Mouse (Mus musculus) gonadal fat pad, adult 2 months (tissue): ENCODE data around the gene Pkp1. TPM values are rescaled to one million over a fixed set of nuclear protein-coding genes. Genes with fewer than 3 reads are reported as not detected.

ENCODE experiments used
- DNase-seq: peaks from one replicate; pipeline ENCODE4 v3.0.0-alpha.2; 2012; ENCODE audit warnings: low read depth
- polyA plus RNA-seq: library from polyadenylated mRNA; depleted of rRNA; stranded (reverse); fragments of >200 nt; gene quantifications from 2 replicates; pipeline ENCODE4 v1.2.3, GENCODE M21; 2012

Gene Pkp1
- polyA plus RNA-seq, 1 experiment: 3.8 TPM

- no peak for DNase-seq
Measured at GRCm38 (mm10) chr1:135856070-135856469, 62.9 kb downstream of the Pkp1 start.

GRCm38 (mm10) chr1:135855344-135855687 lies 63.7 kb downstream of the Pkp1 start:
- DNase-seq: no peak

- no peak for DNase-seq
Measured at GRCm38 (mm10) chr1:135854591-135855343, 64.2 kb downstream of the Pkp1 start.

GRCm38 (mm10) chr1:135853200-135853599 lies 65.8 kb downstream of the Pkp1 start:
- no peak for DNase-seq

- DNase-seq: no peak
Measured at GRCm38 (mm10) chr1:135852044-135852756, 66.8 kb downstream of the Pkp1 start.

GRCm38 (mm10) chr1:135850722-135851512 lies 68.1 kb downstream of the Pkp1 start:
- DNase-seq: no peak

GRCm38 (mm10) chr1:135847611-135848351 lies 71.2 kb downstream of the Pkp1 start:
- DNase-seq: no peak

GRCm38 (mm10) chr1:135847139-135847562 lies 71.9 kb downstream of the Pkp1 start:
- no peak for DNase-seq

GRCm38 (mm10) chr1:135846632-135847031 lies 72.4 kb downstream of the Pkp1 start:
- DNase-seq: no peak

- no peak for DNase-seq
Measured at GRCm38 (mm10) chr1:135844481-135844880, 74.5 kb downstream of the Pkp1 start.

GRCm38 (mm10) chr1:135843519-135844262 lies 75.3 kb downstream of the Pkp1 start:
- no peak for DNase-seq

- no peak for DNase-seq
Measured at GRCm38 (mm10) chr1:135840675-135841395, 78.2 kb downstream of the Pkp1 start.

GRCm38 (mm10) chr1:135839065-135839464 lies 79.9 kb downstream of the Pkp1 start:
- DNase-seq: no peak

GRCm38 (mm10) chr1:135838626-135839025 lies 80.4 kb downstream of the Pkp1 start:
- no peak for DNase-seq

- DNase-seq: no peak
Measured at GRCm38 (mm10) chr1:135835716-135836483, 83.1 kb downstream of the Pkp1 start, which contains the start of gene Tnnt2. Gene Tnnt2, plus strand, starts transcription at chr1:135836354.

- no peak for DNase-seq
Measured at GRCm38 (mm10) chr1:135834983-135835382, 84.0 kb downstream of the Pkp1 start.

GRCm38 (mm10) chr1:135834206-135834859 lies 84.7 kb downstream of the Pkp1 start:
- DNase-seq: no peak

- DNase-seq: no peak
Measured at GRCm38 (mm10) chr1:135828918-135829317, 90.1 kb downstream of the Pkp1 start.

- no peak for DNase-seq
Measured at GRCm38 (mm10) chr1:135821780-135822179, 97.2 kb downstream of the Pkp1 start.
